Mouse (Mus musculus) gastrocnemius, postnatal 10 days (tissue): ENCODE measurements around the gene Kctd20. TPM values are rescaled to one million over a fixed set of nuclear protein-coding genes. Genes with fewer than 3 reads are reported as not detected.

Source experiments
- DNase-seq: peaks from one replicate; pipeline ENCODE4 v3.0.0; 2021; ENCODE audit warnings: mixed read lengths
- total RNA-seq, 2 experiments: library from RNA; stranded (reverse); gene quantifications; 2 replicates each; pipeline ENCODE4 v1.2.3; 2021

The Kctd20 gene
- total RNA-seq, 2 experiments from 2014 or later = 35.9 to 42.8 TPM

DNA sequence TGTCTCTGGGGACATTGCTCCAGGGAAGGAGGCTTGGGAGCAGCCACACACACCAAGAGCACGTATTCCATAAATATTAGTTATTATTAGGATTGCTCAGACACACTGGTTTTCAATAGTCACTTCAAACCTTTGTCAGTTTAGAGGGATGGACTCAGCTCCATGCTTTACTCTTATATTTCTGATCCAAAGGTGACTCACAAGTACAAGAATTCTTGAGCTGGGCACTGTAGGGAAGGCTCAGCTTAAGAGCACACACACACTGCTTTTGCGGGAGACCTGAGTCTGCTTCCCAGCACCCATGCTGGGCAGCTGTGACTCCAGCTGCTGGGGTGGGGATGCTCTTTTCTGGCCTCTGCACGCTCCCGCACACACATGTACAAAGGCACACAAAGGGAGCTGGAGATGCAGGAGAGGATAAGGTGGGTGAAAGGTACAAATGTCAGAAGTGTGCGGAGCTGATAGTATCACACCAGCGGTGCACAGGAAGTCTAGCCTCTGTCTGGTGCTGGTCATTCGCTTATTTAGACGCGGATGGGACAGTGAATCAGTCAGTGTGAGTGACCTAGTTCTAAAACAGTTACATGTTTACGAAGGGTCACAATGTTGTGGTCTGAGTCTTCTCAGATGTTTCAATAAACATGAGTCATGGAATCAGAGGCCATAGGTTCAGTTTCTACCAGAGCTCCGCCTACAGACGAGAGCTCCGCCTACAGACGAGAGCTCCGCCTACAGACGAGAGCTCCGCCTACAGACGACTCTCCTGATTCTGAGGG, 20.1 kb upstream of the Kctd20 start:
- DNase-seq = no peak

DNA sequence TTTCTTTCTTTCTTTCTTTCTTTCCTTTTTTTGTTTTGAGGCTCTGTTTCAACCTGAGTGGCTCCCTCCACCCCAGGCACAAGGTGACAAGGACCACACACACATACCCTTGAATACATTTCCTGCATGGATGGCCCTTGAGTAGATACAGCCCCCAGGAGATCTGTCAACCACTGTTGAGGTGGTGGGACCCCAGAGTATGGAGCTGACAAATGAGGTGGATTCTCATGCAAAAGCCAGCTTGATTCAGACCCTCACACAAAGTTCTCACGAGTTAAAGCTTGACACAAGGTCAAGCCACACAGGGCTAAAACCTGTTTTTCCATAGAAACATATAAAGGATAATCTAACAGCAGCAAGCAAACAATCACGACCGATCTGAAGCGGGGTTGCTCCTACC, 19.5 kb upstream of the Kctd20 start:
- no peak for DNase-seq

DNA sequence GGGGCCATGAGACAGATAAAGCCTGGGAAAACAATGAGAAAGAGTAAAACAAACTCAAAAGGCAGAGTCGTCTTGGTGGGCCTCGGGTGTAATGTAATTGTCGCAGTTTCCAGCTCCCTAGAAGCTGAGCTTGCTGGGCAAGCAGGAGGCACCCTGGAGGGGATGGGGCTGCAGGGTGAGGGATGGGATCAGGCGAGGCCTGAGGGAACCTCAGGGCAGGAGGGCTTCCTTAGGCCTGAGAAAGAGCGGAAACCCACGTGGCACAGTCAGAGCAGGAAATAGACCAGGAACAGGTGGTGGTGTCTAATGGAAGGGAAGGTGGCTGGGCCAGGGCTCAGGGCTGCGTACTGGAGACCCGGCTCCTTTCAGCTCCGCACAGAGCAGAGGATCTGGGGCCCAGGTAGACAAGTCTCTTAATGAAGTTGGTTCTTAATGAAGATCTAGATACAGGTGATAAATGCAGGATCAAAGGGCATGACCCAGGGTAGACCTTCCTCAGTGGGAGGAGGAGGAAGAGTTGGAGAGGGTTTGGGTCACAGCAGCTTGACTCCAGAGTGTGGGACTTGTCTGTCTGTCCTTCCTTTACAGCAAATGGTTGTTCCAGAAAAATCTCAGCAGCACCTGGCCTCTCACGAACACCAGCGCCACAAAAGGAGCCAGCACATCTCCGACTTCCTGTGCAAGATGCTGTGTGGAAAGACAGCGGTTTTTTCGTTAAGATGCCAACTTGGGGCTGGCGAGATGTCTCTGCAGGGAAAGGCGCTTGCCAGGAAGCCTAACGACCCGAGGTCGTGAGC, 17.4 kb upstream of the Kctd20 start:
- no peak for DNase-seq

DNA sequence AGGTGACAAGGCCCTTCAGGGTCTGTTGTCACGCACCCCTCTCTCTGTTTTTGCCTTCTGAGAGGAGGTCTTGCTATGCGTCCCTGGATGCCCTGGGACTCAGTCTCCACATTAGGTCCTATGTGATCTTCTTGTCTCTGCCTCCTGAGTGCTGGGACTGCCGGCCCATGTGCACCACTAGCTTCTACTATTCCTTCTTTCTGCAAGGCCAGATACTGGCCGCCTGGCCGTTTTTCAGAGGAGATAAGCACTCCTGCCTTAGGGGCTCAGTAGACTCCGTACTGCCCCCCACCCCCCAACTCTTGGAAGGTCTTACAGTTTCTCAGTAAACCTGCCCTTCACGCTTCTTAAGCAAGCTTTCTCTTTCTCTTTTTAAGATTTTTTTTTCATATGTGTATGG, 15.6 kb upstream of the Kctd20 start:
- DNase-seq = no peak

DNA sequence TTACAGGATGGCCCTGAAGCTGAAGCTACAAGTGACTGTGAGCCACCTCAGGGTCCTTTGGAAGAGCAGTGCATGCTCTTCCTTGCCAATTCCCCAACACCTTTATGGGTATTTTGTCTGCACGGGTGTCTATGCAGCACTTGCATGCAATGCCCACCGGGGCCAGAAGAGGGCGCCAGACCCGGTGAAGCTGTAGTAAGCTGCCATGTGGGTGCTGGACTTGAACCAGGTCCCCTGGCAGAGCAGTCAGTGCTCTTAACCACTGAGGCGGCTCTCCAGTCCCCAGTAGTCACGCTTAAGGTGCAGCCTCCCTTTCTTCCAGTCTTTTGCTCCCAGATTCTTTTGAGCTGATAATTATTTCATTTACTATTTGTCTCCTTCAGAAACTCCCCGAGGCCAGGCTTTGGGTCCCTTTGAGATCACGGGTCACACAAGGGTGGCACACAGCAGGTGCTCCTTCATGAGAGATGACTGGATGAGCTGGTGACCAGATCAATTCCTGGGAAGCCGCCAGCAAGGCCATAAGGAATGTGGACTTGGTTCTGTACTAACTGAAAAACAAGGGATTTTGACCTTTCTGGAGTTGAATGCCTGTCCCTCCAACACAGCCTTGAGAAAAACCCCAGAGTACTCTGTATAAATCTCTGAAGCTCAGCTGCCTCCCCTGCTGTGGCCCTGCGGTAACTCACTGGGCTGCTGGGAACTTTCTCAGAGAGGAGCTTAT, 15.0 kb upstream of the Kctd20 start:
- peak; percentile 78 for DNase-seq

DNA sequence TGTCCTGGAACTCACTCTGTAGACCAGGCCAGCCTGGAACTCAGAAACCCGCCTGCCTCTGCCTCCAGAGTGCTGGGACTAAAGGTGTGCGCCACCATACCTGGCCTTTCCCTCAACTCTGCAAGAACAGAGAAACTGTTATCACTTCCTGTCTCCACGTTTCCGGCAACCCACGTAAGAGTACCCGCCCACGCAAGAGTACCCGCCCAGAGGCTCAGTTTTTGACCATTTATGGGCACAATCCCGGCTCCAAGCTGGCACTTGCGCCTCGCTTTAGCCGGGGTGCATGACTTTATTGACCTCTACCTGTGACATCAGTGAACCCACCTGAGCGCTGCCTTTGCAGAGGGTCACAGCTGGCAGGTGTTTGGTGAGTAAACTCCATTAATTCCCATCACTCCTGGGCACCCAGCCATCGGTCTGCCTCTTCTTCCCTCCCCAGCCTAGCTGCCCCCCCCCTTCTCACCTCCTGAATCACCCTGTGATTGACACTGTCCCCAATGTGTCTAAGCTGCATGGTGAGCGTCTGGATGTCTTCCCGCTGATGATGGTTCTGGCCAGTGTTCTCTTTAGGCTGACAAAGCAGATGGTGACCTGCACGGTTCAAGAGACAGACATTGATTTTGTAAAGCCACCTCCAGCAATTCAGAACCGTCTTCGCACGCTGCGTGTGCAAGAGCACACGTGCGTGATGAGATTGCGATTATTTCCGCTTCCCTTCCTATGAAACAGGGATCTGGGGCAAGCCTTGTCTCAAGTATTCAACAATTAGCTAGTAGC, 10.8 kb upstream of the Kctd20 start:
- DNase-seq = no peak

DNA sequence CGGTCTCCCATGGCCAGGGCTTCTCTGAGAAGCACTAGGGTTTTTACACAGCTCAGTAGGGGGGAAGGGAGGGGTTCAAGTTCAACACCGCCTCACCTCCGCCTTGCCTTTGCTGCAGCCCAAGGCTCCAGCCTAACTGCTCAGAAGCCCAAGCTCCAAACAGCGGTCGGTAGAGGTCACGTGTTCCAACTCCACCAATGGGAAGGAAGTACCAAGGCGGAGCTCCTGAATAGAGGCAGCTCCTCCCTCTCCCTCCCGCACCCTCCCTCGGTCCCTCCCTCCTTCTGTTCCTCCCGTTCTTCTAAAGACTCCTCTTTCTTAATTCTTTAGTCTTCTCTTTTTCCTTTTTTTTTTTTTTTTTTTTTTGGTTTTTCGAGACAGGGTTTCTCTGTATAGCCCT, 9.6 kb upstream of the Kctd20 start:
- no peak for DNase-seq

DNA sequence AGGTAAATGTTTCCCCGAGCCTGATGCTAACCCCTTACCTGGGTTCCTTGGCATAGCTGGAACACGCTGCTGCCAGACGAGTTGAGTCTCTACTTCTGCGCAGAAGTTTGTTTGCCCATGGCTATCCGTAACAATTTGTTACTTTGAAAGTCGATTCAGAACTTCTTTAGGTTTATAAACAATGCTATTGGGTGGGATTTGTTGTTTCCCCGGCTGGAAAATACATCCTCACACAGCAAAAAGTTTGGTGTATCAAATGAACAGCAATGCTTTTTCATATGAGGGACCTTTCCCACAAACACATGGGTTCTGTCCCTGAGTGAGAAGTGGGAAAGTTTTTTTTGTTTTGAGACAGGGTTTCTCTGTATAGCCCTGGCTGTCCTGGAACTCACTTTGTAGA, 8.0 kb upstream of the Kctd20 start, which contains the start of gene Pxt1:
Gene Pxt1 (minus strand): TSS at position 101 of the 400 bp plus-strand sequence.
- DNase-seq = no peak

DNA sequence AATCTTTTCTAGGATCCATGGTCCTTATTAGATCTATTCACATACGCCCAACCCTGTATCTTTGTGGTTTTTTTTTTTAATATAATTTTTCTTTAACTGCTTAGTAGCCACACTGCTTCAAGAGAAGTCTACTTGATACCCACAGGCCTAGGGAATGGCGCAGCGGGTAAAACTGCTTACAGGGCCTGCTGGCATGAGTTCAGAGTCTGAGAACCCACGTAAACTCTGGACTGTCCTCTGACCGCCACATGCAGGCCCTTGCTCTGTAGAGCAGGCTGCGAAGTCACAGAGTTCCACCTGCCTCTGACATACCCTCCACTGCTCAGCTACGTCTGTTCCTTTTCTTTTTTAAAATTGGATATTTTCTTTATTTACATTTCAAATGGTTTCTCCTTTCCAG, 7.3 kb upstream of the Kctd20 start:
- DNase-seq = no peak

DNA sequence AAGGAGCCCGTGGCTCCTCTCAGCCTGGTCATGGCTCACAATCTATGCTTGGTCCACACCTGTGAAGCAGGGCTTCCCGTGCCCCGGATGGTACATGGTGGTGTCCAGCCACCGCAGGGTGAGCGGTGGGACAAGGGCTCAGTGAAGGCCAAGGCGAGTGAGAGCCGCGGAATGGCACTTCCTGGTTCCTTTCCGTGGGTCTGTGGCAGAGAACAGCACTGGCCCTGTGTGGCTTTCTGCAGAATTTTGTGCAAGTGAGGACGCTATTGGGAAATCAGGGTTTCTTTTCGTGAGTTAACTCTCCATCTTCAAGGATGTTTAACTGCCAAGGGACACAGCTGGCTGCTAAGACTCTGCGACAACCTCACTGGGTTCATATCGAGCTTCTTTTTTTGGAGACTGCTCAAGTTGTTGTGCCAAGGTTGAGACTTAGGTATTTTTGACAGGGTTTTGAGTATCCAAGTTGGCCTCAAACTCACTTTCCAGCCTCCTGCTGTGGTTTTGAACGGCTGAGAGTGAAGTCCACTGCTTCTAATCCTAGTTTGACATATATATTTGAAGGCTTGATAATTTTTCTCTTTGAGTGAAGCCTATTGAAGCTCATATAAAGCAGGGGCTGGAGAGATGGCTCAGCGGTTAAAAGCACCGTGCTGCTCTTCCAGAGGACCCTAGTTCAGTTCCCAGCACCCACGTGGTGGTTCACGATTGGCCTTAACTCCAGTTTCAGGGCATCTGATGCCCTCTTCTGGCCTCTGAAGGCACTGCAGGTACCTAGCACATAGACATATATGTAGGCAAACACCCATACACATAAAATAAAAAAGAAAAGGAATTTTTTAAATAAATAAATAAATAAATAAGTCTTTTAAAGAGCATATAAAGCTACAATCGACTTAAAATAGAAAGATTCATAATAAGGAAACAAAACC, 4.5 kb upstream of the Kctd20 start:
- DNase-seq = no peak

DNA sequence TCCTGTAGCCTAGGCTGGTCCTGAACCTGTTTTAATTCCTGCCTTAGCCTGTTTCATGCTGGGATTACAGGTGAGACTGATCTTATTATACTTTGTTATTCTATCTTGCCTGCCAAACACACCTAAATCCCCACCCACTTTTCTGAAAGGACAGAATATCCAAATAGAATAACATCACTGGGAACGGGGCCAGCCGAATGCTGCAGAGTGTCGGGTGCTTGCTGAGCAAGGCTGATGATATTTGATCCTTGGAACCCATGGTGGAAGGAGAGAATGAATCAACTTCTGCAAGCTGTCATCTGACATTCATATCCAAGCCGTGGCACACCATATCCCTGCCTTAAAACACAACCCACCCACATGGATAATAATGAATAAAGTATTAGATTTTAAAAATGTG, 3.1 kb upstream of the Kctd20 start:
- DNase-seq = no peak

DNA sequence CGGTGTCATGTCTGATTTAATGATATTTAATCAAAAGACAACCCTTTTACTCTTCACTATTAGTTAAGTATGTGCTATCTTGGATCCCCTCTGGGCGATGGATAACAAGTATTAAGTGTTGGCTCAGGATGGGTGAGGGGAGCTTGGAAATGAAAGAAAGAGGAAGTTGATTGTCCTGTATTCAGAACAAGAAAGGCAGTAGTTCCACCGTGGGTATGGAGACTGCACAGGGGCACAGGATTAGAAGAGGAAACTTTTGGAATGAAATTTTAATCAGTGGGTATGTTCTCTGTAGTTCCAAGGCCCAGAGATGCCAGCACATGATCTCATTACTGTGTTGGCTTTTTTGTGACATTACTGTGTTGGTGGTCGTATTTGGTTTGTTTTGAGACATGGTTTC, 999 bp upstream of the Kctd20 start:
- DNase-seq = no peak

DNA sequence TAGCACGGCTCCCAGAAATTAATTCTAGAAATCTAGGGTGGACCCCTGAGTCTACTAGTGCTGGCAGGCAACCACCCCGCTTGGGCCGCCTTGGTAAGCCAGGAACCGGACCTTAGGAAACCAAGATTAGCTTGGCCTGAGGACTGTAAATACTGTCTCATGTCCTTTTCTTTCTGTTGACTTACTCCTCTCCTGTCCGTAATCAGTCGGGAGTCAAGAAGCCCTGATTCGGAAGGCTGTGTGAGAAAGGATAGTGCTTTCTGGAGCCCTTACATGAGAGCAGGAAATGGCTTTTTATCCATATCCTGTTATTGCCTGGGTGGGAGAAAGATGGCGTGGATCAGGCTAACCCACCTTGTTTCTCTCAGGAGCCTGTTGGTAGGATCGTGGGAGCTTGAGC, 1.5 kb downstream of the Kctd20 start:
- no peak for DNase-seq

DNA sequence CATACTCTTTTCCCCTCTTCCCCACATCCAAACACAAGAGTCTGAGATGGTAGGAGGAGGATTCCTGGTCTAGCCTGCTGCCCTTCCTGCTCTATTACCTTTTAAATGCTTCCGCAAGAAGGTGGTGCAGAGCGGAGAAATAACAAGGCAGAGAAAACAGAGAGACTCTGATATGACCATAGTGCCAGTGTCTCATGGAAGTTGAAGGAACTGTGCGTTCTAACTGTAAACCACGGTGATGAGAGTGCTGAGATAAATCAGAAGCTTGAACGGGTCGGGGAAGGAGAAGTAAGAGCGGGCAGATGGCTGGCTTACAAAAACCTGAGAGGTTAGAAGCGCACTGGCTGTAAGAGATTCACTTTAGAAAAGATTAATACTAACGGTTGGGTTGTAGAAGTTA, 2.7 kb downstream of the Kctd20 start:
- no peak for DNase-seq

DNA sequence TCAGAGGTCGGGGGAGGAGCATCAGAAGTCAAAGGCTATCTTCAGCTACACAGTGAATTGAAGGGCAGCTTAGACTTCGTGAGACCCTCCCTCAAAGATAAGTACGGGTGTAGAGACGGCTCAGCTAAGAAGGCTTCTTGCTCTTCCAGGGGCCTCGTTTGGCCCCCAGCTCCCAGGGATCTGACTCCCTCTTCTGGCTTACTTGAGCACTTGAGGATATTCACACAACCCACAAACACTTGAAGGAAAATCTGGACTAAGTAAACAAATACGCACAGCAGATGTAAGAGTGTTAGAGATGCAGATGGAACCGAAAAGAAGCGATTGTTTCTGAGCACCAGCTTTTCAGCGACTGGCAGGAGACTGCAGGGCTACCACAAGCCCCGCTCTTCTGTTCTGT, 8.8 kb downstream of the Kctd20 start:
- no peak for DNase-seq

DNA sequence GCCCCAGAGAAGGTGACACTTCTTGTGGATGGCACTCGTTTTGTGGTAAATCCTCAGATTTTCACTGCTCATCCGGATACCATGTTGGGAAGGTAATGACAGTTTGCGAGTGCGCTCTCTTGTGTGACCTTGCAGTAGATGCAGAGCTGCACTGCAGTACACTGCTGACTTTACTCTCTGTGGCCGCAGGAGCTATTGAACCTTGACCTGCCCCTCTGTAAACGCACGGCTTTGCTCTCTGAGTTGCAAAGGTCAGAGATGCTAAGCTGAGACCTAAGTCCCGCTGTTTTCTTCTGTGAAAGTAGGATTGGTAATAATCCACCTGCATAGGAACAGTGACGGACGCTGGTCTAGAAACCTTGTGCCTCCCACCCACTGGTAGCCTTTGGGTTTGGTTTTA, 9.8 kb downstream of the Kctd20 start:
- DNase-seq = no peak

DNA sequence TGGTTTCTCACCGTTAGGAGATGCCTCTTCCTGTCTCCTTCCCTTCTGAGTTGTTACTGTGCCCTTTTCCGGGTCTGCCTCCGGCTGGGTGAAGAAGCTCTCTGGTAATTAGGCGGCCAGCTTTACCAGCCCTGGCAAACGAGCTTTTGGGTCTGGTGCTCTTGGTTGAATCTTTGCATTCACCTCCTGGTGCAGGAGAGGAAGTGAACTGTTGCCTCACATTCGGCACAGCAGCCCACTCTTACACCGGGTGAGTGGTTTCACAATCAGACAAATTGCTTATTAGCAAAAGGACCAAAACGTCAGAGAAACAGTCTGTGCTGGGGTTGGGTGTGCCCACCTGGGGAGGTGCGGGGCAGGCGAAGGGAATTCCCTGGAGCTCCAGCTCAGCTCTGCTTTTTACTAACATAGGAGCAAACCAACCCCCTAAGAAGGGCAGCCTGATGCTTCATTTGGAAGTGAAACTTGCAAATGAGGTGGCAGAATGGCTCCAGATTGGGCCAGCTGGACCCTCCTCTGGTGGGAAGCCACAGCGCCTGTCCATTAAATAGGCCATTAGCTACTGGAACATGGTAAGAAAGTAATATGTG, 15.4 kb downstream of the Kctd20 start:
- DNase-seq = no peak

DNA sequence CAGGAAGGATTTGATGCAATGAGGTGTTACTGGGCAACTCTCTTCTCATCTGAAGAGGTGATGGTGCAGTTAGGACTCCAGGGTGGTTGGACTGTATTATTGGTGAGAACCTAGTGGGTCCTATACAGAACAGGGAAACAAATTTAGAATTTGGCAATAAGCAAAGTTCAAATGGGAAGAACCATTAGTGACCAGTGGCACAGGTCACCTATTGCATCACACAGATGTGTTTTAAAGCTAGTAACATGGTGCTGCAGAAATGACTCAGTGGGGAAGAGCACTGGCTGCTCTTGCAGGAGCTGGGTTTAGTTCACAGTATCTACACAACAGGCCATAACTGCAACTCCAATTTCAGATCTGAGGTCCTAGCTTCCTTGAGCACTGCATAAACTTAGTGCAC, 18.4 kb downstream of the Kctd20 start:
- no peak for DNase-seq

DNA sequence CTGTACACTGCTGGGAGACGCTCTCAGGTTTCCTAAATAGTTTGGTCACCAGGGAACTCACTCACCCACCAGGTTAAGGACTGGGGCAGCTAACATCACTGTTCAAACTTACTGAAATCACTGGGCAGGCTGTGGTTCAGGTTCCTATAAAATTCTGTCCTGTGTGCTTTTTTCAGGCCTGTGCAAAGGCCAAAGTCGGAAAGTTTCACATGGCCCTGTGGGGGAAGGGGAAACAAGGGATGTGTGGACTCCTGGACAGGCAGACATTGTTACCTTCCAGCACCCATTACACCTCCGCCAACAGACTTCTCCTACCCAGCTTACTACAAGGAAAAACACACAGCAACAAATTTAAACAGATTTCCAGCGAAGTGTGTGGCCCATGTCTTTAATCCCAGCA, 27.3 kb downstream of the Kctd20 start:
- DNase-seq = no peak

DNA sequence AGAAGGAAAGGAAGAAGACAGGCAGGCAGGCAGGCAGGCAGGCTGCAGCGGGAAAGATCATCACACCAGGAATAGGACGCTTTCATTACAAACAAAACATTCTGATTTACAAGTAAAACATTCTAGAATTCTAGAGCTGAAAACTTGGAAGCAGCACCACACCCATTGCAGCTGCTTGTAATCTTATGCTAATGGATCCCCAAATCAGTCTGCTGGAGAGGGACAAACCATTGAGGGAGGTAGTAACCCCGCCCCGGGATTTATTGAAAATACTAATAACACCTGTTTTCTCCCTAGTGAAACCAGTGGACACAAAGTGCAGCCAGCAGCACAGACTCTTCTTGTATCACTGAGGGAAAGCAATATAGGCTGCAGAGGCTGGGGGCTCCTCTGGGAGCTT, 29.3 kb downstream of the Kctd20 start:
- no peak for DNase-seq

DNA sequence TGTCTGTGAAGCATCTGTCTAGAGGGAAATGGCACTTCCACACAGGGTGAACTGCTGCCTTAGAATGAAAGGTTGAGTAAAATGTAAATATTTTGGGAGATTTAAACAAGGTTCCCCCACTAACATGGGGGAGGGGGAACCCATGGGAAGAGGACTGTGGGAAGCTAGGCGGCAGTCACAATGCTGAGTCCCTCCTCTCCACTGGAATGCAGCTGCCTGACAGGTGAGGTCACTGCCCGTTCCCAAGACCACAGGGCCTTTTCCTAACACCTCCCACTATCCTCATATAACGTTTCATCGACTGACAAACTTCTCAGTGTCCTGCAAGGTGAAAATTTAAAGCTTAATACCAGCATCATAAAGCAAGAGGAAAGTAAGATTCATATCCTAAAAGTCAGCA, 30.8 kb downstream of the Kctd20 start:
- no peak for DNase-seq
